In genomic region chr2:33887328-33888099, GRCm38 (mm10) we compare ENCODE assay signal across 8 mouse cellular contexts. TPM values are rescaled to one million over a fixed set of nuclear protein-coding genes. Genes with fewer than 3 reads are reported as not detected.
DNase-seq lines count a peak whose midpoint lies in the region; ATAC-seq lines count a peak whose summit lies in the region.

Gene Mvb12b, minus strand, starts transcription at chr2:33887946.

- no peaks in the 10 kb centered on the region for H3K27me3 ChIP-seq in hindbrain, embryonic 15.5 days
- no peaks in the 10 kb centered on the region for H3K27me3 ChIP-seq in megakaryocyte, embryonic 14.5 days (replicated peaks)

- no peaks in the 10 kb centered on the region for H3K36me3 ChIP-seq in hindbrain, embryonic 15.5 days
- H3K36me3 ChIP-seq in megakaryocyte, embryonic 14.5 days (replicated peaks; ENCODE audit: low read length), result peaks cover 23% of the 10 kb centered on the region

- H3K27ac ChIP-seq in hindbrain, embryonic 15.5 days (replicated peaks), result peak within 1 kb of the TSS; percentile 98

- H3K9ac ChIP-seq in hindbrain, embryonic 15.5 days, result peak within 1 kb of the TSS; percentile 97

- peaks cover 41% of the 10 kb centered on the region for H3K4me1 ChIP-seq in hindbrain, embryonic 15.5 days (replicated peaks)
- peaks cover 72% of the 10 kb centered on the region for H3K4me1 ChIP-seq in megakaryocyte, embryonic 14.5 days

- peak; percentile 75 to 87 for DNase-seq in adrenal gland, adult (ENCODE audit: inconsistent age in 2 of 2, low spot score in 1 of 2)
- DNase-seq in cerebellum, postnatal 14 days, result peak; percentile 73 to 75
- peak; percentile 40 for DNase-seq in gastrocnemius, adult 18-20 months (ENCODE audit: low spot score)
- peak; percentile 50 to 56 for DNase-seq in left cerebral cortex, adult 8-10 months (ENCODE audit: low spot score in 2 of 2)
- peak; percentile 59 to 64 for DNase-seq in right cerebral cortex, postnatal 10 days (ENCODE audit: low spot score in 2 of 2)
- DNase-seq in T-cell, adult 2 months (ENCODE audit: low spot score), result no peak

- peak within 1 kb of the TSS; percentile 72 for H3K4me2 ChIP-seq in hindbrain, embryonic 15.5 days

- under 1% methylated on average over 29 of the region's 67 CpGs for WGBS in hindbrain, embryonic 15.5 days

- ATAC-seq in hindbrain, embryonic 15.5 days (ENCODE audit: low FRiP score, low read depth), result peak; percentile 81

- H3K4me3 ChIP-seq in hindbrain, embryonic 15.5 days, result peak within 1 kb of the TSS; percentile 75
- peak within 1 kb of the TSS; percentile 99 for H3K4me3 ChIP-seq in megakaryocyte, embryonic 14.5 days (replicated peaks)

- no peaks in the 10 kb centered on the region for H3K9me3 ChIP-seq in hindbrain, embryonic 15.5 days
- peaks cover 9% of the 10 kb centered on the region for H3K9me3 ChIP-seq in megakaryocyte, embryonic 14.5 days

RNA-seq across cellular contexts. Expression of gene Mvb12b, which starts in this region (rescaled TPM):
- 10 to 100 TPM; 27.5 to 27.9 TPM for total RNA-seq in gastrocnemius, adult 18-20 months (2021)
- 66.2 and 68.6 TPM in 2 replicates for polyA plus RNA-seq in hindbrain, embryonic 15.5 days (2015; fragmentation: Nextera tagmentation; extraction: Ambion mirVana)
- 10 to 100 TPM; 76.9 to 87.4 (median 79.7) TPM for total RNA-seq in left cerebral cortex, adult 8-10 months (2022)
- 181 and 204 TPM in 2 replicates for polyA plus RNA-seq in megakaryocyte, embryonic 14.5 days (2012; ENCODE audit: insufficient read depth, low replicate concordance)
